Mouse (Mus musculus): ENCODE measurements around the gene Adcy1.

DNA sequence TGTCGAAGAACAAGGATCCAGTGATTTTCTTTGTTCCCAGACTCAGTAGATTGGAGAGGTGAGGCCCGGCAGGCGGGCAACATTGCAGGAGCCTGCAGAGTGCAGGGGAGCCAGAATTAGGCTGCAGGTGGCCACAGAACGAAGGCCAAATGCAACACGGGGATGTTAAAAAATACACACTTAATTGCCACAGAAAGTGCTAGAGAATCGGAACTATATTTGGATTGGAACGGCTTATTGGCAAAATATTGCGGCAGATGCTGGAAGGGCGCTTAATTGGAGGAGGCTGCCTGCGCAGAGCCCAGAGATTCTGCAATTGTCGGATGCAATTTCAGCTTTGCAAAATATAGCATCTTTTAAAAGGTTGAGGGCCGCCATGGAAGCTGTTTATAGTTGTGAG is 46.4 kb upstream of the Adcy1 start:
- no peak for TF ChIP-seq CTCF (IDR thresholded peaks at IDR 0.05; ENCODE audit: insufficient read depth, low read depth, low read length)
- no peak for TF ChIP-seq POLR2A (IDR thresholded peaks at IDR 0.05; ENCODE audit: insufficient read depth, low read depth, low read length)
